Mouse (Mus musculus): Measurements from ENCODE around the gene Pik3cb. TPM values are rescaled to one million over a fixed set of nuclear protein-coding genes. Genes with fewer than 3 reads are reported as not detected.

The Pik3cb gene
- polyA plus RNA-seq, 1 experiment, result 7.4 TPM

DNA sequence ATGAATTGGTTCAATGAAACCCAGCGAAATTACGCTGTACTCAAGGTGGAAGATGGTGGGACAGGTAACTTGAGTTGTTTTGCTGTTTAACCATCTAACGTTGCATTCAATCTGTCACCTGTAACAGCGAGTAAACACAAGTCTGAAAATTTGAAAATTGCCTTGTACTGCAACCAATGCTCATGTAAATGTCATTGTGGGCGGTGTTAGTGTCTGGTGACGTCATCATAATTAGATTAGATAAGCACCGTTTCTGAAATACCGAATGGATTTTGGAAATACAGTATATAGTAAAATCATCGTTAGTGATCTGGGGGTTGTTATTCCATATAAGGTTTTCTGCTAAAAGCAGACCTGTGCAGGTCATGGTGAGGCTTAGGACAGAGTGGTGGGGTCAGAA lies 153.3 kb downstream of the Pik3cb start:
- TF ChIP-seq CTCF (conservative IDR thresholded peaks at IDR 0.05; ENCODE audit: insufficient read depth, insufficient read length, low read depth, low read length) (no peak), POLR2A (IDR thresholded peaks at IDR 0.05; ENCODE audit: low read depth, low read length) (no peak)
- H3K27me3 ChIP-seq (replicated peaks; ENCODE audit: control insufficient read depth, insufficient read depth, low read length), result no peaks in the 10 kb centered on the region
- H3K36me3 ChIP-seq (ENCODE audit: control insufficient read depth, insufficient read depth, low read length), result no peaks in the 10 kb centered on the region
- 47% methylated on average over 9 of the region's 9 CpGs for WGBS
- H3K27ac ChIP-seq (ENCODE audit: insufficient read depth, low read depth, low read length), result no peak overlapping the region
- no peak for DNase-seq
- peaks cover 4% of the 10 kb centered on the region; the same call in 1 of the 2 replicates for H3K4me1 ChIP-seq (ENCODE audit: control insufficient read depth, insufficient read depth, low read length)
- H3K4me3 ChIP-seq (ENCODE audit: insufficient read depth, low read depth, low read length), result no peak overlapping the region

Other genes with a start within 250 kb of the Pik3cb start
- not detected in 2 replicates for gene 7420426K07Rik, start 237.5 kb downstream of the Pik3cb start, polyA plus RNA-seq (2012; rRNA removed)
- gene Foxl2, start 185.3 kb downstream of the Pik3cb start, polyA plus RNA-seq (2012; rRNA removed), result not detected in 2 replicates
- gene Faim, start 154.2 kb downstream of the Pik3cb start, polyA plus RNA-seq (2012; rRNA removed), result 3.5 and 4.5 TPM in 2 replicates
- 0.25 and 0.37 TPM in 2 replicates for gene Gm1123, start 104.9 kb downstream of the Pik3cb start, polyA plus RNA-seq (2012; rRNA removed)
- gene Faiml, start 96.6 kb upstream of the Pik3cb start, polyA plus RNA-seq (2012; rRNA removed), result not detected in 2 replicates
- 1.4 and 2.2 TPM in 2 replicates for gene Cep70, start 102.7 kb upstream of the Pik3cb start, polyA plus RNA-seq (2012; rRNA removed)
- 0.38 and 0.61 TPM in 2 replicates for gene Esyt3, start 217.9 kb upstream of the Pik3cb start, polyA plus RNA-seq (2012; rRNA removed)

Measured in kidney, adult 2 months (tissue).